Mouse (Mus musculus) midbrain, embryonic 14.5 days (tissue): ENCODE results near the gene Fgfr2. TPM values are rescaled to one million over a fixed set of nuclear protein-coding genes. Genes with fewer than 3 reads are reported as not detected.

ENCODE experiments used
- ATAC-seq: fragments of 200-750 bp; cut with Nextera tagmentation; 2 replicates; pipeline ENCODE4 v1.8.0; 2017; ENCODE audit warnings: moderate number of reproducible peaks, moderate library complexity; ENCODE audit not compliant: low FRiP score, low TSS enrichment
- DNase-seq: peaks from one replicate; pipeline ENCODE4 v3.0.0-alpha.2; 2015
- H3K27ac ChIP-seq: fragments of 300-500 bp; sonication (generic); replicated peaks from 2 replicates; pipeline ENCODE4 v1.5.1; 2014; ENCODE audit warnings: mild to moderate bottlenecking, low read depth, low read length, moderate library complexity
- H3K27me3 ChIP-seq: fragments of 300-500 bp; sonication (generic); 2 replicates; pipeline ENCODE4 v1.6.1; 2014; ENCODE audit warnings: low read length, control low read depth, mixed read lengths; ENCODE audit not compliant: control insufficient read depth, insufficient read depth
- H3K36me3 ChIP-seq: fragments of 300-500 bp; sonication (generic); 2 replicates; pipeline ENCODE4 v1.6.1; 2014; ENCODE audit warnings: low read length, control low read depth; ENCODE audit not compliant: control insufficient read depth, insufficient read depth
- H3K4me1 ChIP-seq: fragments of 300-500 bp; sonication (generic); 2 replicates; pipeline ENCODE4 v1.6.1; 2014; ENCODE audit warnings: mild to moderate bottlenecking, antibody characterized with exemption, low read length, control low read depth; ENCODE audit not compliant: control insufficient read depth, insufficient read depth
- H3K4me2 ChIP-seq: fragments of 300-500 bp; sonication (generic); 2 replicates; pipeline ENCODE4 v1.6.1; 2014; ENCODE audit warnings: mild to moderate bottlenecking, low read length, moderate library complexity
- H3K4me3 ChIP-seq: fragments of 300-500 bp; sonication (generic); replicated peaks from 2 replicates; pipeline ENCODE4 v1.5.1; 2014; ENCODE audit warnings: low read depth, low read length
- H3K9ac ChIP-seq: fragments of 300-500 bp; sonication (generic); replicated peaks from 2 replicates; pipeline ENCODE4 v1.6.1; 2014; ENCODE audit warnings: mild to moderate bottlenecking, low read length, moderate library complexity
- H3K9me3 ChIP-seq: fragments of 300-500 bp; sonication (generic); 2 replicates; pipeline ENCODE4 v1.6.1; 2016; ENCODE audit warnings: low read length, control low read depth, mixed read lengths; ENCODE audit not compliant: control insufficient read depth
- WGBS: fragments of 180-500 bp; shearing (Covaris S2); extraction: QIAGEN DNeasy Blood & Tissue Kit; methylation state at CpG from one replicate; pipeline ENCODE4 v1.1.7; 2014; 5-methylcytosine and 5-hydroxymethylcytosine counted together
- polyA plus RNA-seq: library from polyadenylated mRNA; unstranded; fragments of >200 nt; fragmentation: Nextera tagmentation; extraction: Ambion mirVana; gene quantifications from 2 replicates; pipeline ENCODE4 v1.2.1, GENCODE M21; 2014

The Fgfr2 gene
- polyA plus RNA-seq, 1 experiment from 2014 or later: 28.1 TPM

DNA sequence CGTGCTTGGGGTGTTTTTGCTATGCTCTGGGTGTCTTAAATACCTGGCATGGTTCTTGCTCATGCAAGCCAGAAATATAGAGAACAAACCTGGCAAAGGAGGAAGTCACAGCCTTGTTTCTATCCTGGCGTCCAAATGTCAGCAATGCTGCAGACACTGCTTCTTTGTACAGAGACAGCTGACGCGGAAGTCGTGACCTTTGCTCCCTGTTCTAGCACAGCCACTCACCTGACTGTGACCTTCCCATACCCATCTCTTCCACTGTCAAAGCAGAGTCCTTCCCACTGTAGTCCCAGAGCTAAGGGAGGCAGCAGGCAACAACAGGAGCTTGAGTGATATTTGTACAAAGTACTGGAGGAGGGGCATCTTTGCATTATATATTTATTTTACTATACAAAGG is 533.5 kb downstream of the Fgfr2 start:
- no peak for ATAC-seq
- no peaks in the 10 kb centered on the region for H3K9me3 ChIP-seq
- H3K9ac ChIP-seq: no peak overlapping the region
- no peaks in the 10 kb centered on the region for H3K4me1 ChIP-seq
- no peak for DNase-seq
- H3K36me3 ChIP-seq: no peaks in the 10 kb centered on the region
- H3K27me3 ChIP-seq: no peaks in the 10 kb centered on the region
- H3K4me3 ChIP-seq: no peak overlapping the region
- H3K27ac ChIP-seq: no peak overlapping the region
- no peak overlapping the region for H3K4me2 ChIP-seq
- WGBS: 58% methylated on average over 5 of the region's 5 CpGs

- 75% methylated on average over 5 of the region's 5 CpGs for WGBS
- H3K4me2 ChIP-seq: no peak overlapping the region
- no peak overlapping the region for H3K4me3 ChIP-seq
- no peaks in the 10 kb centered on the region for H3K36me3 ChIP-seq
- no peaks in the 10 kb centered on the region for H3K27me3 ChIP-seq
- no peak for DNase-seq
- H3K9me3 ChIP-seq: no peaks in the 10 kb centered on the region
- no peak overlapping the region for H3K9ac ChIP-seq
- H3K4me1 ChIP-seq: no peaks in the 10 kb centered on the region
- no peak for ATAC-seq
- no peak overlapping the region for H3K27ac ChIP-seq
These were observed 536.0 kb downstream of the Fgfr2 start for GRCm38 (mm10) chr7:132587167-132587566.

DNA sequence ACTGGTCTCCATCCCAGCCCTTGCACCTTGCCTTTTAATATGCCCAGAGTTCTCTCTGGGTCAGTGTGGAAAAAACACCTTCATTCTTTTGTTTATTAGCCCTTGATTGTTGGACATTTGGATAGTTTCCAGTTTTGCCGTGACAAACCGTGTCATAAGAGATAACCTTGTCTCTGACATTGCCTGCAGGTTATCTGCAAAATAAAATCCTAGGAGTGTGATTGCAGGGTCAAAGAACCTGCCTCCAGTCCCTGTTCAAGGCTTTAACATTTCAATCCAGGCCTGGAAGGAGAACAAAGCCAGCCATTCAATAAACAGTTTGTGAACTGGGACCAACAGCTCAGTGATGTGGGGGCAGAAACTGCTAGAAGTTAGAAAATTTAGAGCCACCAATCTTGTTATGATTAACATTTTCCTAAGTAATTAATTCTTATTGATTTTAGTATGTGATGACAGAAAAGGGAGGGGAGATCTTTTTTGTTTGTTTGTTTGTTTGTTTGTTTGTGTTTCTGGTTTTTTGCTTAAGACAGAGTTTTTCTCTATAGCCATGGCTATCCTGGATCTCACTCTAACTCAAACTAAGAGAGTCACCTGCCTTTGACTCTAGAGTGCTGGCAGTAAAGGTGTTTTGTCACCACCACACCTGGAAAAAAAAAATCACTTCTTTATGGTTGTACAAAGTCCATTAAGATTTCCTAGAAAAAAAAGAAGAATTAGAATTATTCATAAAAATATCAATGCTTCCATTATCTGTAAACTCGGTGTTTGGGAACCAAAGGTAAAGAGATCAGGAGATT is 537.3 kb downstream of the Fgfr2 start:
- Histone ChIP-seq H3K27ac (no peak overlapping the region), H3K4me1 (no peaks in the 10 kb centered on the region), H3K9me3 (no peaks in the 10 kb centered on the region), H3K4me3 (no peak overlapping the region), H3K9ac (no peak overlapping the region), H3K4me2 (no peak overlapping the region), H3K36me3 (no peaks in the 10 kb centered on the region), H3K27me3 (no peaks in the 10 kb centered on the region)
- WGBS: 74% methylated on average over 3 of the region's 3 CpGs
- ATAC-seq (no peak), DNase-seq (no peak)

DNA sequence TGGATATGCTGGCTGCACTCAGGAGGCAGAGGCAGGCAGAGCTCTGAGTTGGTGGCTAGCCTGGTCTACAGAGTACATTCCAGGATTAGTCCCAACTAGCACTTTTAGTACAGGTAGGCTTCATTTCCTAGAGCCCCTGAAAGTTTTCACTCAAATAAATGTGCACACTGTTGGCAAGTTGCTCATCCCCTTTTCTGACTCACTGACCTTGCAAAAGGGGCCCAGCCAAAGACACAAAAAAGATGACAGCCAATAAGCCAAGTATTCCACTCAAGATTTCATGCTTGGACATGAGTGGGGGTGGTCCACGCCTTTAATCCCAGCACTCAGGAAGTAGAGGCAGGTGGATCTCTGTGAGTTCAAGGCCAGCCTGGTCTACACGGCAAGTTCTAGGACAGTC is 541.7 kb downstream of the Fgfr2 start:
- H3K4me3 ChIP-seq: no peak overlapping the region
- no peak for DNase-seq
- no peak for ATAC-seq
- H3K27ac ChIP-seq: no peak overlapping the region
- H3K4me1 ChIP-seq: no peaks in the 10 kb centered on the region
- H3K36me3 ChIP-seq: no peaks in the 10 kb centered on the region
- no peak overlapping the region for H3K4me2 ChIP-seq
- no peaks in the 10 kb centered on the region for H3K27me3 ChIP-seq
- 96% methylated on average over 2 of the region's 2 CpGs for WGBS
- H3K9me3 ChIP-seq: no peaks in the 10 kb centered on the region
- H3K9ac ChIP-seq: no peak overlapping the region

DNA sequence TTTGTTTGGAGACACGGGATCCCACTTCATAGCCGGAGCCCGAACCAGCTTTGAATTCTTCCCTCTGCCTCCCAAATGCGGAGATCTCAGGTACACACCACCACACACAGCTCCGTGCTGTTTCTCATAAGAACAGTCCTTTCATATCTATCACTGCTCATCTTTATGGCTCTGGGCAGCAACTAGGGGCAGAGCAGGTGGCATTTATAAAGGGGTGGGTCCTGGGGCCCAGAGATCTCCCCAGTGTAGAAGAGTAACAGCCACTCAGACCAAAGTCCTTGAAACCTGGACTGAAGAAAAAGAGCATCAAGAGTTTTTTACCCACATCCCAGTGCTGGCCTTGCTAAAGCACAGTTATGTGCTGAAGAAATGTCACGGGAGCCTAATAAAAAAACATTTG is 542.6 kb downstream of the Fgfr2 start:
- no peak overlapping the region for H3K27ac ChIP-seq
- H3K27me3 ChIP-seq: no peaks in the 10 kb centered on the region
- no peak for DNase-seq
- no peaks in the 10 kb centered on the region for H3K9me3 ChIP-seq
- H3K4me3 ChIP-seq: no peak overlapping the region
- WGBS: 85% methylated on average over 6 of the region's 6 CpGs
- no peaks in the 10 kb centered on the region for H3K36me3 ChIP-seq
- no peak overlapping the region for H3K4me2 ChIP-seq
- no peak overlapping the region for H3K9ac ChIP-seq
- ATAC-seq: no peak
- H3K4me1 ChIP-seq: no peaks in the 10 kb centered on the region

GRCm38 (mm10) chr7:132576891-132577290 is 546.3 kb downstream of the Fgfr2 start:
- no peaks in the 10 kb centered on the region for H3K9me3 ChIP-seq
- no peaks in the 10 kb centered on the region for H3K36me3 ChIP-seq
- H3K4me1 ChIP-seq: no peaks in the 10 kb centered on the region; the same call in 1 of the 2 replicates
- no peak for ATAC-seq
- H3K4me2 ChIP-seq: peak overlapping the region; percentile 81
- H3K27ac ChIP-seq: no peak overlapping the region
- no peak overlapping the region for H3K9ac ChIP-seq
- WGBS: 66% methylated on average over 4 of the region's 4 CpGs
- H3K27me3 ChIP-seq: no peaks in the 10 kb centered on the region
- H3K4me3 ChIP-seq: no peak overlapping the region
- DNase-seq: no peak

DNA sequence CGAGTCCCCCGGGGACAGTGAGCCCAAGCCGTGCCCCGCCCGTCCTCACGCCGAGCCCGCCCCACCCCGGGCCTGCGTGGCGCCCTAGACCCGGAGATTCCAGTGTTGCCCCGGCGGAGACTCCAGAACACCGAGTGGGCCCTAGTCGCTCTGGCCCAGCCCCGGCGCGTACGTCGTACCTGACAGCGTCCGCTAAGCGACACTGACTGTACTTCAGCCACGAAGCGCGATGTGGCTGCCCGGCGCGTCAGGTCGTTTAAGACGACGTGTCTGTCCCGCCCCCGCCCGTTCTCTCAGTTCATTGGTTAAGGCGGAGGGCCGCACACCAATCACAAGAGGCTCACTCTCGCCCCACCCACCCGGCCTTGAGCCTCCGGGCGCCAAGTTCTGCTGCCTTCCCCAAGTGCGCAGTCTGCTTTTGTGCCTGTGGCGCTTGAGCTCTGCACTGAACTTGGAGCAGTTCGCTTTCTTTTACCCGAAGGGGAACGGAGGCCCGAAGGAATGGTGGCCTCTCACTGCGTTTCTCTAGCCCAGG is 547.0 kb downstream of the Fgfr2 start, which contains the start of gene Oat:
TSS of gene Oat (minus strand) at position 283 of the 535 bp plus-strand sequence.
- under 1% methylated on average over 49 of the region's 49 CpGs for WGBS
- H3K36me3 ChIP-seq: no peaks in the 10 kb centered on the region
- H3K4me3 ChIP-seq: peak within 1 kb of the TSS; percentile 67
- no peaks in the 10 kb centered on the region for H3K9me3 ChIP-seq
- peak within 1 kb of the TSS; percentile 81 for H3K4me2 ChIP-seq
- DNase-seq (peak; percentile 98), ATAC-seq (peak; percentile 97)
- H3K27me3 ChIP-seq: no peaks in the 10 kb centered on the region
- peak within 1 kb of the TSS; percentile 55 for H3K9ac ChIP-seq
- no peaks in the 10 kb centered on the region; the same call in 1 of the 2 replicates for H3K4me1 ChIP-seq
- peak within 1 kb of the TSS; percentile 80 for H3K27ac ChIP-seq

- Histone ChIP-seq H3K27me3 (no peaks in the 10 kb centered on the region), H3K27ac (peak overlapping the region; percentile 80), H3K4me1 (no peaks in the 10 kb centered on the region; the same call in 1 of the 2 replicates), H3K9ac (peak overlapping the region; percentile 55), H3K4me3 (peak overlapping the region; percentile 67), H3K36me3 (no peaks in the 10 kb centered on the region), H3K4me2 (peak overlapping the region; percentile 81), H3K9me3 (no peaks in the 10 kb centered on the region)
- under 1% methylated on average over 13 of the region's 13 CpGs for WGBS
- DNase-seq: peak; percentile 90
- ATAC-seq: peak; percentile 87
These were observed 547.5 kb downstream of the Fgfr2 start for GRCm38 (mm10) chr7:132575623-132576022.

GRCm38 (mm10) chr7:132574646-132575045 is 548.5 kb downstream of the Fgfr2 start:
- 93% methylated on average over 5 of the region's 5 CpGs for WGBS

More at GRCm38 (mm10) chr7:132574646-132575045, 548.5 kb downstream of the Fgfr2 start:
- no peaks in the 10 kb centered on the region for H3K27me3 ChIP-seq
- no peak overlapping the region for H3K4me2 ChIP-seq
- H3K4me3 ChIP-seq: no peak overlapping the region
- H3K9ac ChIP-seq: no peak overlapping the region
- no peak overlapping the region for H3K27ac ChIP-seq
- no peaks in the 10 kb centered on the region for H3K36me3 ChIP-seq
- ATAC-seq: no peak
- no peaks in the 10 kb centered on the region for H3K9me3 ChIP-seq
- DNase-seq: no peak
- no peaks in the 10 kb centered on the region; the same call in 1 of the 2 replicates for H3K4me1 ChIP-seq
